Mouse (Mus musculus): ENCODE results near the gene Dtl.

GRCm38 (mm10) chr1:191534896-191535295 is 40.4 kb downstream of the Dtl start:
- TF ChIP-seq TAL1 (IDR thresholded peaks at IDR 0.05; ENCODE audit: low read length) (no peak), GATA1 (IDR thresholded peaks at IDR 0.05; ENCODE audit: low read length) (no peak)

All from erythroblast, embryonic 14.5 days (primary cell).